Mouse (Mus musculus) heart, embryonic 16.5 days (tissue): ENCODE results near the gene Mmadhc. TPM values are rescaled to one million over a fixed set of nuclear protein-coding genes. Genes with fewer than 3 reads are reported as not detected.

ENCODE experiments used
- ATAC-seq: fragments of 200-750 bp; cut with Nextera tagmentation; replicated peaks from 2 replicates; pipeline ENCODE4 v1.8.0; 2017; ENCODE audit warnings: moderate number of reproducible peaks; ENCODE audit not compliant: insufficient read depth, low FRiP score; ENCODE audit errors: extremely low read depth
- H3K27ac ChIP-seq: fragments of 300-500 bp; sonication (generic); 2 replicates; pipeline ENCODE4 v1.5.1; 2014; ENCODE audit warnings: mild to moderate bottlenecking, low read length, control low read depth, moderate library complexity
- H3K27me3 ChIP-seq: fragments of 300-500 bp; sonication (generic); 2 replicates; pipeline ENCODE4 v1.6.1; 2014; ENCODE audit warnings: low read length, mixed read lengths; ENCODE audit not compliant: control insufficient read depth, insufficient read depth
- H3K36me3 ChIP-seq: fragments of 300-500 bp; sonication (generic); 2 replicates; pipeline ENCODE4 v1.6.1; 2014; ENCODE audit not compliant: control insufficient read depth, insufficient read depth
- H3K4me1 ChIP-seq: fragments of 300-500 bp; sonication (generic); 2 replicates; pipeline ENCODE4 v1.6.1; 2014; ENCODE audit warnings: low read length, mixed read lengths; ENCODE audit not compliant: control insufficient read depth, insufficient read depth
- H3K4me2 ChIP-seq: fragments of 300-500 bp; sonication (generic); 2 replicates; pipeline ENCODE4 v1.6.1; 2014; ENCODE audit warnings: low read depth, mild to moderate bottlenecking, control low read depth, low read length
- H3K4me3 ChIP-seq: fragments of 300-500 bp; sonication (generic); 2 replicates; pipeline ENCODE4 v1.5.1; 2014; ENCODE audit warnings: mild to moderate bottlenecking, control low read depth, low read length
- H3K9ac ChIP-seq: fragments of 300-500 bp; sonication (generic); 2 replicates; pipeline ENCODE4 v1.6.1; 2014; ENCODE audit warnings: low read length, control low read depth
- H3K9me3 ChIP-seq: fragments of 300-500 bp; sonication (generic); replicated peaks from 2 replicates; pipeline ENCODE4 v1.6.1; 2016; ENCODE audit warnings: low read length; ENCODE audit not compliant: control insufficient read depth
- WGBS: fragments of 180-500 bp; shearing (Covaris S2); extraction: QIAGEN DNeasy Blood & Tissue Kit; methylation state at CpG from one replicate; pipeline ENCODE4 v1.1.7; 2014; 5-methylcytosine and 5-hydroxymethylcytosine counted together
- polyA plus RNA-seq: library from polyadenylated mRNA; unstranded; fragments of >200 nt; fragmentation: Nextera tagmentation; extraction: Ambion mirVana; gene quantifications from 2 replicates; pipeline ENCODE4 v1.2.1, GENCODE M21; 2015

Gene Mmadhc
- polyA plus RNA-seq, 1 experiment from 2014 or later, result 146 TPM

GRCm38 (mm10) chr2:50233491-50233890 is 63.1 kb downstream of the Mmadhc start:
- Histone ChIP-seq H3K36me3 (no peaks in the 10 kb centered on the region), H3K27ac (no peak overlapping the region), H3K27me3 (no peaks in the 10 kb centered on the region), H3K4me1 (no peaks in the 10 kb centered on the region), H3K4me3 (no peak overlapping the region), H3K9ac (no peak overlapping the region), H3K9me3 (peaks cover 4% of the 10 kb centered on the region), H3K4me2 (no peak overlapping the region)
- WGBS, result 75% methylated on average over 8 of the region's 8 CpGs
- ATAC-seq, result no peak

Other genes starting within 250 kb of the Mmadhc start
- gene Lypd6, start 230.4 kb downstream of the Mmadhc start, polyA plus RNA-seq, result 1.5 and 2.5 TPM in 2 replicates